Mouse (Mus musculus) forebrain, embryonic 11.5 days (tissue): ENCODE measurements around the gene Chrnb1. TPM values are rescaled to one million over a fixed set of nuclear protein-coding genes. Genes with fewer than 3 reads are reported as not detected.

Experiments
- ATAC-seq: fragments of 200-750 bp; cut with Nextera tagmentation; replicated peaks from 2 replicates; pipeline ENCODE4 v1.8.0; 2017; ENCODE audit warnings: moderate TSS enrichment; ENCODE audit not compliant: low FRiP score
- DNase-seq: peaks from one replicate; pipeline ENCODE4 v3.0.0-alpha.2; 2017; ENCODE audit warnings: low spot score
- H3K27ac ChIP-seq: fragments of 300-500 bp; sonication (generic); 2 replicates; pipeline ENCODE4 v1.5.1; 2014; ENCODE audit warnings: low read depth, low read length
- H3K27me3 ChIP-seq: fragments of 300-500 bp; sonication (generic); 2 replicates; pipeline ENCODE4 v1.6.1; 2014; ENCODE audit warnings: mild to moderate bottlenecking, low read length, mixed read lengths; ENCODE audit not compliant: control insufficient read depth, insufficient read depth
- H3K36me3 ChIP-seq: fragments of 300-500 bp; sonication (generic); 2 replicates; pipeline ENCODE4 v1.6.1; 2014; ENCODE audit warnings: mild to moderate bottlenecking, low read length, moderate library complexity, mixed read lengths; ENCODE audit not compliant: control insufficient read depth, insufficient read depth
- H3K4me1 ChIP-seq: fragments of 300-500 bp; sonication (generic); replicated peaks from 2 replicates; pipeline ENCODE4 v1.6.1; 2014; ENCODE audit warnings: low read length, mixed read lengths; ENCODE audit not compliant: control insufficient read depth, insufficient read depth
- H3K4me2 ChIP-seq: fragments of 300-500 bp; sonication (generic); 2 replicates; pipeline ENCODE4 v1.6.1; 2014; ENCODE audit warnings: low read depth, mild to moderate bottlenecking, low read length, moderate library complexity, mixed read lengths; ENCODE audit not compliant: severe bottlenecking
- H3K4me3 ChIP-seq: fragments of 300-500 bp; sonication (generic); 2 replicates; pipeline ENCODE4 v1.5.1; 2014; ENCODE audit warnings: low read depth, low read length
- H3K9ac ChIP-seq: fragments of 300-500 bp; sonication (generic); 2 replicates; pipeline ENCODE4 v1.6.1; 2014; ENCODE audit warnings: low read length
- H3K9me3 ChIP-seq: fragments of 300-500 bp; sonication (generic); 2 replicates; pipeline ENCODE4 v1.6.1; 2016; ENCODE audit warnings: low read length, mixed read lengths; ENCODE audit not compliant: control insufficient read depth
- WGBS: fragments of 180-500 bp; shearing (Covaris S2); extraction: QIAGEN DNeasy Blood & Tissue Kit; methylation state at CpG from one replicate; pipeline ENCODE4 v1.1.7; 2014; 5-methylcytosine and 5-hydroxymethylcytosine counted together
- polyA plus RNA-seq: library from polyadenylated mRNA; unstranded; fragments of >200 nt; fragmentation: Nextera tagmentation; extraction: Ambion mirVana; gene quantifications from 2 replicates; pipeline ENCODE4 v1.2.1, GENCODE M21; 2014

Gene Chrnb1
- polyA plus RNA-seq, 1 experiment from 2014 or later = 0.73 TPM

DNA sequence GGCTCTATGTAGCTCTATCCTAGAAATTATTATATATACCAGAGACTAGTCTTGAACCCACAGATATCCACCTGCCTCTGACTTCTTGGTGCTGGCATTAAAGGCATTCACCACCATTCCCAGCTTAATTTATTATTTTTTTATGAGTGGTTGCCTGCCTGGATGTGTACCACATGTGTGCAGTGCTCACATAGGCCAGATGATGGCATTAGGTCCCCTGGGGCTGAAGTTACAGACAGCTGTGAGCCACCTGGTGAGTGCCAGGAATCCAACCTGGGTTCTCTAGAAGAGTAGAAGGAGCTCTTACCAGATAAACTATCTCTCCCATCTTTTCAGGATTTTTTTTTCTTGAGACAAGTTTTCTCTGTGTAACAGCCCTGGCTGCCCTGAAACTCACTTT lies 14.5 kb upstream of the Chrnb1 start:
- no peak for ATAC-seq
- H3K4me3 ChIP-seq = no peak overlapping the region
- H3K9me3 ChIP-seq = no peaks in the 10 kb centered on the region; the same call in 1 of the 2 replicates
- H3K4me2 ChIP-seq = no peak overlapping the region
- DNase-seq = no peak
- H3K4me1 ChIP-seq = no peaks in the 10 kb centered on the region
- no peak overlapping the region for H3K27ac ChIP-seq
- no peaks in the 10 kb centered on the region for H3K36me3 ChIP-seq
- H3K9ac ChIP-seq = no peak overlapping the region
- H3K27me3 ChIP-seq = peaks cover 8% of the 10 kb centered on the region

DNA sequence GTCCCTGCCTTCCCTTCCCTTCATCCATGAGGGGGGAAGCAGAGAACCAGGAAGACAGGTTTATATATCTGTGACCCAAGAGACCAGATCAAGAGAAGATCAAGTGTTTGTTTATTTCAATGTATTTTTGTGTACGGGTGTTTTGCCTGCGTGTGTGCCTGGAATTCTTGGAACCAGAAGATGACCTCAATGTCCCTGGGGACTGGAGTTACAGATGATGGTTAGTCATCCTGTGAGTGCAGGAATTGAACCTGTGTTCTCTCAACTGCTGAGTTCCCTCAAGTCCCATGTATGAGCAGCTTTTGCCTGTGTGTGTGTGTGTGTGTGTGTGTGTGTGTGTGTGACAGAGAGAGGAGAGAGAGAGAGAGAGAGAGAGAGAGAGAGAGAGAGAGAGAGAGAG lies 11.9 kb upstream of the Chrnb1 start:
- ATAC-seq (no peak), DNase-seq (no peak)
- no peak overlapping the region for H3K4me3 ChIP-seq
- 86% methylated on average over 2 of the region's 2 CpGs for whole genome bisulfite sequencing
- no peaks in the 10 kb centered on the region; the same call in 1 of the 2 replicates for H3K9me3 ChIP-seq
- no peaks in the 10 kb centered on the region for H3K36me3 ChIP-seq
- H3K27me3 ChIP-seq = peaks cover 30% of the 10 kb centered on the region
- H3K4me2 ChIP-seq = no peak overlapping the region
- no peak overlapping the region for H3K9ac ChIP-seq
- no peak overlapping the region for H3K27ac ChIP-seq
- H3K4me1 ChIP-seq = peaks cover 22% of the 10 kb centered on the region

DNA sequence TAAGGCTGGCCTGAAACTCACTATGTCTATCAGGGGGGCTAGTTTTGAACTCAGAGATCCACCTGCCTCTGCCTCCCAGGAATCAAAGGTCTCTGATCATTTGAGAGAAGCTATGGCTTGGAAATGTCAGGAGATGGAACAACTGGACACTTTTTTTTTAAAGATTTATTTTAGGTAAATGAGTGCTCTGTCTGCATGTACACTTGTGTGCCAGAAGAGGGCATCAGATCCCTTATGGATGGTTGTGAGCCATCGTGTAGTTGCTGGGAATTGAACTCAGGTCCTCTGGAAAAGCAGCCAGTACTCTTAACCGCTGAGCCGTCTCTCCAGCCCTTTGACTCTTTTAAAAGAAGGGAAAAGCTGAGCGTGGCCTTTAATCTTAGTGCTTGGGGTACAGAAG lies 10.6 kb upstream of the Chrnb1 start:
- Histone ChIP-seq H3K27me3 (peaks cover 42% of the 10 kb centered on the region), H3K36me3 (no peaks in the 10 kb centered on the region), H3K9me3 (no peaks in the 10 kb centered on the region; the same call in 1 of the 2 replicates), H3K9ac (no peak overlapping the region), H3K4me2 (no peak overlapping the region), H3K27ac (no peak overlapping the region), H3K4me1 (peaks cover 29% of the 10 kb centered on the region), H3K4me3 (no peak overlapping the region)
- WGBS = 86% methylated on average over 4 of the region's 4 CpGs
- ATAC-seq (no peak), DNase-seq (no peak)

DNA sequence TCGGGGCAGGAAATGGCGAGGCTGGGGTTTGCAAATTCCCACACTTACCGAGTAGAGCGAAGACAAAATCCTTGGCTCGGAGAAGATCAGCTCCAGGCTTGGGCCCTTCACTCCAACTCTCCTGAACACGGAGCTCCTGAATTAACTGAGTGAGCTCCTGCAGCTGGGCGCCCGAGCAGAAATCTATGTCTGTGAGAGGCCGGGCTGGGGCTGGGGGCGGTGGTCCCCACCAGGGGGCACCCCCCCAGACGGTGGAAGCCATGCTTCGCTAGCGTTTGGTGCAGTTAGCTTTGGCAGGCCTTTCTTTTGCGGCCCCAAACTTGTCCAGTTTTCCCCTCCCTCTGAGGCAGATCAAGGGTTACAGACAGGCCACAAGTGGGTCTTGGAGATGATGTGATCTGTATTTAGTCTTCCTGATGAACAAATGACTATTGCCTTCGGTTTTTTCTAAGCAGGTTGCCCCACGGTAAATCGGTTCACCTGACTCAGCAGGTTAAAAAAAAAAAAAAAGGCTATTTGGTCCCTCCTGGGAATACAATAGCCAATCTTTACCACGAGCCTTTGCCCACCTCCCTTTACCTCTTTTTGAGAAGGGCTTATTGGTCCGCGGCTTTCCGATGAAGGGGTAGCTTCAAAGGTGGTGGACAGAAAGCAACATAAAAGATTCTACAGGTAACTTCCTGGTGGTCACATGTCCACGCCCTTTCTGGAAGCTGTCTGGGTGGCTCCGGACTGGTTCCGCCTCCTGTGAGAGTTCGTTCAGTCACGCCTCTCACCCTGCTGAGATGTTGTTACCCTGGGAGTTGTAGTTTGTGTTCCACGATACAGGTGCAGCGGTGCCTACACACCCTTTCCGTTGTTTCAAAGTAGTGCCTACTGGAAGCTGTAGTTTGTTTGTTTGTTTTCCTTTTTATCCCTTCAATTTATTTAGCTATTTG lies 9.5 kb upstream of the Chrnb1 start, which contains the start of gene Tmem102:
TSS of gene Tmem102 (minus strand) at position 653 of the 938 bp plus-strand sequence.
- WGBS = 5% methylated on average over 29 of the region's 29 CpGs

DNA sequence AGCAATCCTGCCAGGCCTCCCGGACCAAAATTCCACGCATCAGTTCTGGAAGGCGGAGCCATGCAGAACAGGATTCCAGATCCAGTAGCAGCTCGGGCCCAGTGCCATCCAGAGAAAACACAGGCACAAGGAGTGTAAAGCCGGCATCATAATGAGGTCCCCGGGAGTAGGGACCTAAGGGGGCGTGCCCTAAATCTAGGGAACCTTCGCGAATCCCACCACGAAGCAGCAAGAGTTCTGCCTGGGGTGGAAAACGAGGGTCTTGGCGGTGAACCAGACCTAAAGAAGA lies 8.9 kb upstream of the Chrnb1 start:
- H3K36me3 ChIP-seq = no peaks in the 10 kb centered on the region
- WGBS = 5% methylated on average over 12 of the region's 12 CpGs
- DNase-seq = no peak
- no peak overlapping the region for H3K27ac ChIP-seq
- H3K9me3 ChIP-seq = no peaks in the 10 kb centered on the region; the same call in 1 of the 2 replicates
- ATAC-seq = no peak
- H3K4me2 ChIP-seq = no peak overlapping the region
- peaks cover 44% of the 10 kb centered on the region for H3K27me3 ChIP-seq
- no peak overlapping the region; the same call in 1 of the 2 replicates for H3K4me3 ChIP-seq
- no peak overlapping the region for H3K9ac ChIP-seq
- H3K4me1 ChIP-seq = peaks cover 35% of the 10 kb centered on the region

More for the DNA sequence above, 9.5 kb upstream of the Chrnb1 start, which contains the start of gene Tmem102:
- no peak within 1 kb of the TSS; the same call in 1 of the 2 replicates for H3K4me3 ChIP-seq
- no peak for ATAC-seq
- no peaks in the 10 kb centered on the region for H3K36me3 ChIP-seq
- H3K9ac ChIP-seq = no peak within 1 kb of the TSS
- H3K9me3 ChIP-seq = no peaks in the 10 kb centered on the region; the same call in 1 of the 2 replicates
- H3K4me2 ChIP-seq = no peak within 1 kb of the TSS
- H3K27me3 ChIP-seq = peaks cover 44% of the 10 kb centered on the region
- peaks cover 35% of the 10 kb centered on the region for H3K4me1 ChIP-seq
- no peak for DNase-seq
- H3K27ac ChIP-seq = no peak within 1 kb of the TSS

DNA sequence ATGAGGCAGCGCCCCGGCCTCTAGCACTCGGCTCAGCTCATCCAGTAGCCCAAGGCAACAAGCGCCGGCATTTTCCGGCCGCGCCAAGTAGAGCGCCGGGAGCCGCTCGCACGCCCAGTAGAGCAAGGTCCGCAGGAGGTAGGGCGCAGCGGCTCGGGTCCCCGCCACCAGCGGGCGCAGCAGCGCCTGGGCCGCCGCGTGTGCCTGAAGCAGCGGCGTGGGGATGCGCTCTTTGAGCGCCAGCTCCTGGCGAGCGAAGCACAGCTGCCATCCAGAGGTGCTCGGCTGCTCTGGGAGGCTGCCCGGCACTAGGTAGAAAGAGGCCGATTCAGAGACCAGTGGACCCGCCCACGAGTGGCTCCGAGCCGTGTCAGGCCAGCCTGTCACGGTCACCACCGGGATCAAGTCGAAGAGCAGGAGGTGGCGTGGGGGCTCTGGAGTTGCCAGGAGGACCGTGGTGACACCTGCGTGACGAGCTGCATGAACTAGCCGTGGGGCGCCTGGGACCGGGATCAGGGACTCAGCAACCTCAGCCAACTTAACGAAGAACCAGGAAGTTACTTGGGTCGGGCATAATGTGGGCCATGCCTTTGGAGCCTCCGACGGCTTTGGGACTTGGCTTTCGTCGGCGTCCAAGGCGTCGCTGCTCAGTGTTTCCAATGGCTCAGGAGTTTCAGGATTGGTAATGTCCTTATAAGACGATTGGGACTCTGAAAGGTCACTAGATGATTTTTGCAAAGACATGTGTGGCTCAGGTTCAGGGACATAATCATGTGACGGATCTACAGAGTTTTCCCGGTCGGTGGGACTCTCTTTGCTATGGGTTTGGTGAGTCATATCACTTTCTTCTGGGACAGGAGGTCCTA lies 8.3 kb upstream of the Chrnb1 start:
- Histone ChIP-seq H3K36me3 (no peaks in the 10 kb centered on the region), H3K27ac (no peak overlapping the region), H3K4me3 (peak overlapping the region; percentile 49), H3K9ac (peak overlapping the region; percentile 49), H3K4me2 (peak overlapping the region; percentile 94), H3K27me3 (peaks cover 44% of the 10 kb centered on the region), H3K4me1 (peaks cover 40% of the 10 kb centered on the region), H3K9me3 (no peaks in the 10 kb centered on the region; the same call in 1 of the 2 replicates)
- peak; percentile 24 for ATAC-seq
- 1% methylated on average over 60 of the region's 60 CpGs for WGBS
- DNase-seq = peak; percentile 81

DNA sequence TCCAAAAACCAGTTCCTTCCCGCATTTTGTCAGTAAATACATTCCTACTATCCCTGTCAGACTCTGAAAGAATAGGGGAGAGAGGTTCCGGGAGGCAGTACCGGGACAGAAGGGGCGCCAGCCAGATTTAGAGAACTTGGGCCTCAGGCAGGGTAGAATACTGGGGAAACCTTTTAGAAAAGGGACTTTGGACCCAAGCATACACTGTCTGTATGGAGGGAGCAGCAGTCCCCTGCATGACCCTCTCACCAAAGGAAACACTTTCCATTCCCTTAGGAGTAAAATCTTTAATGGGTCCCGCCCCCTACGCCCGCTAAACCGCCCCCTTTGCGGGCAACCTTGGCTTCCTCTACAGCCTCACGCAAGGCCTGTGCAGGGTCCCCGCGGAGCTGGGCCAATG lies 7.6 kb upstream of the Chrnb1 start:
- no peak overlapping the region for H3K27ac ChIP-seq
- WGBS = 0% methylated on average over 12 of the region's 12 CpGs
- peaks cover 43% of the 10 kb centered on the region for H3K4me1 ChIP-seq

DNA sequence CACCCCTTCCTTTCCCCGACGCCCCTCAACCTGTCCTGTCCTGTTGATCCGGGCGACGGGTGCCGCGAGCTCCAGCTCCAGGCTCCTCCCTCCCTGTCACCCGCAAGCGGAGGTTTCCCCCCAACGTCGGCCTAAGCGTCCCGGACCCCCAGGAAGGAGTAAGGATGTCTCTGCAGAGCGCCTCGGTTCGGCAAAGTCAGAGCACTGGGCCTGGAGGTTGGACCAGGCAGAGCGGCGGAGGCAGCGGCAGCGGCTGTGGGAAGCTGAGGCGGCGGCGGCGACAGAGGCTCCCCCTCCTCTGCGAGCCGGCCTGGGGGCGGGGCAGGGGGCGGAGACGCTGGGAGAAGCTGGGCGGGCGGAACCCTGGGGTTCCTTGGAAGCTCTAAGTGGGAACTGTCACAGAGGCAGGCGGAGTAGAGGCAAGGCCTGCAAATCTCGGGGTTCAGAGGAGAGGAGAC lies 6.9 kb upstream of the Chrnb1 start:
- Histone ChIP-seq H3K4me2 (peak overlapping the region; percentile 94), H3K27me3 (peaks cover 44% of the 10 kb centered on the region), H3K4me3 (peak overlapping the region; percentile 49), H3K4me1 (peaks cover 43% of the 10 kb centered on the region), H3K36me3 (no peaks in the 10 kb centered on the region), H3K27ac (no peak overlapping the region), H3K9ac (peak overlapping the region; percentile 68), H3K9me3 (no peaks in the 10 kb centered on the region; the same call in 1 of the 2 replicates)
- WGBS = 0% methylated on average over 33 of the region's 33 CpGs
- peak; percentile 90 for DNase-seq
- no peak for ATAC-seq

More for the DNA sequence above, 7.6 kb upstream of the Chrnb1 start:
- H3K4me2 ChIP-seq = peak overlapping the region; percentile 94
- no peaks in the 10 kb centered on the region; the same call in 1 of the 2 replicates for H3K9me3 ChIP-seq
- DNase-seq = no peak
- H3K27me3 ChIP-seq = peaks cover 44% of the 10 kb centered on the region
- H3K36me3 ChIP-seq = no peaks in the 10 kb centered on the region
- peak; percentile 9; the same call in 1 of the 2 replicates for ATAC-seq
- peak overlapping the region; percentile 49 for H3K4me3 ChIP-seq
- H3K9ac ChIP-seq = peak overlapping the region; percentile 68
